Mouse (Mus musculus) lung, postnatal 0 days (tissue): ENCODE measurements around the gene Rasa2.

Experiments
- CTCF ChIP-seq: IDR thresholded peaks from 2 replicates; pipeline ENCODE4 v1.5.1; 2016; ENCODE audit warnings: antibody characterized with exemption, mild to moderate bottlenecking
- EP300 ChIP-seq: IDR thresholded peaks from 2 replicates; pipeline ENCODE4 v1.6.1; 2016; ENCODE audit warnings: antibody characterized with exemption, mild to moderate bottlenecking, control low read depth

DNA sequence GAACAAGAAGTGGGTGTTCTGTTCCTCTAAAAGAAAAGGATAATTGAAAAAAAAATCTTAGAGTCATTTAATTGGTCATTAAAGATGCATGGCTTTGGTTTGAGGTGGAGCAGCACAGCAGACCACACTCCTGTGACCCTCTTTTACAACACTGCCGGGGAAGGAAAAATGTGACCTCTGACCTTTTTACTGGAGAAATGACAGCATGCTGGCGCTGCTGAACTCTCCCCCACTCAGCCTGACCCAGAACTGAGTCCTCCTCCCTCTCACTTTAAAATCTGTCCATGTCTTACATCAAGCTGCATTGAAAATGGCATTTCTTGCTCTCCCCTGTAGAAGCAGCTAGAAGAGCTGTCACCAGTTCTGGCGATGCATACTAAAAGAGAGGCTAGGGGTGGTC, 138.2 kb downstream of the Rasa2 start:
- TF ChIP-seq CTCF (no peak), EP300 (no peak)
